Mouse (Mus musculus) hindbrain, embryonic 15.5 days (tissue): ENCODE results near the gene Birc2. TPM values are rescaled to one million over a fixed set of nuclear protein-coding genes. Genes with fewer than 3 reads are reported as not detected.

ENCODE experiments used
- ATAC-seq: fragments of 200-750 bp; cut with Nextera tagmentation; 2 replicates; pipeline ENCODE4 v1.8.0; 2017; ENCODE audit warnings: low read depth, moderate number of reproducible peaks, moderate TSS enrichment; ENCODE audit not compliant: low FRiP score
- H3K27ac ChIP-seq: fragments of 300-500 bp; sonication (generic); replicated peaks from 2 replicates; pipeline ENCODE4 v1.5.1; 2015; ENCODE audit warnings: mild to moderate bottlenecking, inconsistent platforms
- H3K27me3 ChIP-seq: fragments of 300-500 bp; sonication (generic); 2 replicates; pipeline ENCODE4 v1.6.1; 2015; ENCODE audit warnings: control low read depth, inconsistent platforms
- H3K36me3 ChIP-seq: fragments of 300-500 bp; sonication (generic); 2 replicates; pipeline ENCODE4 v1.6.1; 2015; ENCODE audit warnings: control low read depth, inconsistent platforms
- H3K4me1 ChIP-seq: fragments of 300-500 bp; sonication (generic); replicated peaks from 2 replicates; pipeline ENCODE4 v1.6.1; 2015; ENCODE audit warnings: control low read depth, inconsistent platforms
- H3K4me2 ChIP-seq: fragments of 300-500 bp; sonication (generic); 2 replicates; pipeline ENCODE4 v1.6.1; 2015; ENCODE audit warnings: moderate library complexity, mild to moderate bottlenecking, inconsistent platforms
- H3K4me3 ChIP-seq: fragments of 300-500 bp; sonication (generic); 2 replicates; pipeline ENCODE4 v1.5.1; 2015; ENCODE audit warnings: mild to moderate bottlenecking, inconsistent platforms
- H3K9ac ChIP-seq: fragments of 300-500 bp; sonication (generic); 2 replicates; pipeline ENCODE4 v1.6.1; 2015; ENCODE audit warnings: inconsistent platforms
- H3K9me3 ChIP-seq: fragments of 300-500 bp; sonication (generic); 2 replicates; pipeline ENCODE4 v1.6.1; 2016; ENCODE audit warnings: control low read depth, inconsistent platforms
- WGBS: fragments of 180-500 bp; shearing (Covaris S2); methylation state at CpG from one replicate; pipeline ENCODE4 v1.1.7; 2015; 5-methylcytosine and 5-hydroxymethylcytosine counted together
- polyA plus RNA-seq: library from polyadenylated mRNA; unstranded; fragments of >200 nt; fragmentation: Nextera tagmentation; extraction: Ambion mirVana; gene quantifications from 2 replicates; pipeline ENCODE4 v1.2.1, GENCODE M21; 2015

Gene Birc2
- polyA plus RNA-seq, 1 experiment from 2014 or later, result 44.8 TPM

DNA sequence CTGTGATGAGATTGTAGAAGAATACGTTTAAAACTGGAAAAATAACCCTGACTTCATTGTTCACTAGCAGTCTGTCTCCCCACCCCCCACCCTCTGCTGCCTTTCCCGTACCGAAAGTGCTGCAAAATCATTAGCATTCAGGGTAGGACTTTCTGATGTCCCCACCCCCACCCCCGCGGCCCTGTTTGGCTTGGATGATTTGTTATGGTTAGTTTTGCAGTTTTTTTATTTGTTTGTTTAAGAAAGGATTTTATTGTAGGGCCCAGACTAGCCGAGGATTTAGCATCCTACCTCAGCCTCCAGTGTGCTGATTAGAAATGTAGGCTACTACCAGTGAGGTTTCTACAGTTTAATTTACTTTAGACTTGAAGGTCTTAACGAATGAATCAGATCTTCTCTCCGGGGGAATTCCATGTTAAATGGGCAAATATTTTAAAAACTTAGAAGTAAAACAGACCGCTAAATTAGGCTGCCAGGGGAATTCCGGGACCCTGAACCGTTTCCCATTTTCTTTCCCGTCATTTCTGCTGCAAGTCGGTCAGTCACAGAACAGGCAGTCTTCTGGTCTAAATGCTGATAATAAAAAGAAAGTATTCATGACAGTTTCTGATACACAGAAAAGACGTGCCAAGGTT lies 1.1 kb upstream of the Birc2 start:
- Histone ChIP-seq H3K36me3 (peaks cover 8% of the 10 kb centered on the region), H3K4me3 (peak overlapping the region; percentile 60), H3K27me3 (no peaks in the 10 kb centered on the region), H3K9me3 (no peaks in the 10 kb centered on the region), H3K27ac (peak overlapping the region; percentile 98), H3K4me1 (peaks cover 31% of the 10 kb centered on the region), H3K9ac (peak overlapping the region; percentile 86), H3K4me2 (peak overlapping the region; percentile 79)
- peak; percentile 1; the same call in 1 of the 2 replicates for ATAC-seq
- 13% methylated on average over 14 of the region's 14 CpGs for WGBS

DNA sequence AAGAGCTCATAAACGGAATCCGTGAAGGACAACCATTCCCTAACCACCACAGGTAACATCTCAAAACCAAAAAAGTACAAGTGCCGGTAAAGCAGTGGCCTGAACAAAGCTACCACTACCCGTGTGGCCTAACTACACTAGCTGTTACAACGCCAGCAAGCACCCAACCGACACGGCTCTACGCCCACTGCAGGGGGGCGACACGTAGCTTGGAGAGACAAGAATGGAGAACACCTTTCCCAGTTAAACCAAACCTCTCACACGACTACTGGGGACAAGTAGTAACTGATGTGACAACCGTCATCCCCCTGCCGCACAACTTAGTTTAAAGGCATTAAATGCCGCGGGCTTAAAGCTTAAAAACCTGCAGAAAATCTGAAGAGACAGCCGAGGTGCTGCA lies 533 bp downstream of the Birc2 start:
- Histone ChIP-seq H3K4me1 (peaks cover 46% of the 10 kb centered on the region), H3K4me2 (peak overlapping the region; percentile 79), H3K9ac (peak overlapping the region; percentile 85), H3K36me3 (peaks cover 8% of the 10 kb centered on the region), H3K27ac (peak overlapping the region; percentile 98), H3K4me3 (peak overlapping the region; percentile 60), H3K27me3 (no peaks in the 10 kb centered on the region), H3K9me3 (no peaks in the 10 kb centered on the region)
- peak; percentile 23 for ATAC-seq
- under 1% methylated on average over 16 of the region's 16 CpGs for WGBS

DNA sequence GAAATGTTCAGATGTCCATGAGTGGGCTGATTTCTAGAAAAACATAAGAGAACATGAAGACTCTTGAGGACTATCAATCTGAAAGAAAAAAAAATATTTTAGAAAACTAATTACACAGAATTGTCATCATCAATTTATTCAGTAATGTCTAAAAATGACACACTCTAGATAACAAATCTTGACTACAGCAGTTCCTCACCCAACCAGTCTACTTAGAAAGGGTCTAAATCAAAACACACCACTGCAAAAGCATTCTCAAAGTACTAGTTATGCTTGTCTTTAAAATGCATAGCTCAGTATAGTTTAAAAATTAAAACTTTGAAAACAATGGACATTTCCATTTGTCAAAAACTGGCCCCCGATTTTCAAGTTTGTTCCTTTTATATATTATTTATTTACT lies 1.6 kb downstream of the Birc2 start:
- no peak for ATAC-seq
- H3K4me1 ChIP-seq, result peaks cover 52% of the 10 kb centered on the region
- no peak overlapping the region for H3K9ac ChIP-seq
- no peak overlapping the region for H3K27ac ChIP-seq
- no peaks in the 10 kb centered on the region for H3K9me3 ChIP-seq
- peak overlapping the region; percentile 79 for H3K4me2 ChIP-seq
- peaks cover 8% of the 10 kb centered on the region for H3K36me3 ChIP-seq
- 0 out of 2 replicates have a peak overlapping the region, but pooled peaks have one; percentile 60 for H3K4me3 ChIP-seq
- no peaks in the 10 kb centered on the region for H3K27me3 ChIP-seq
- WGBS, result 92% methylated on average over 1 of the region's 1 CpGs

DNA sequence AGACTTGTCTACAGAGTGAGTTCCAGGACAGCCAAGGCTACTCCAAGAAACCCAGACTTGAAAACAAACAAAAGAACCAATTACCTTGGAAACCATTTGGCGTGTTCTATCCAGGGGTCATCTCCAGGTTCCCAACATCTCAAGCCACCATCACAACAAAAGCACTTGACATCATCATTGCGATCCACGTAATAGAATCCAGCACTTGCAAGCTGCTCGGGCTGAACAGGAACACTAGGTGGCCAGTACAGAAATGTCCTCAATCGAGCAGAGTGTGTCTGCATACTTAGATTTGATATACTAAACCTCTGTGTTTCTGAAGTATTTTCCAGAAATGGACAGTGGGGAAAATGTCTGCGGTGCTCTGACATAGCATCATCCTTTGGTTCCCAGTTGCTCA lies 3.4 kb downstream of the Birc2 start:
- Histone ChIP-seq H3K4me3 (no peak overlapping the region), H3K27me3 (no peaks in the 10 kb centered on the region), H3K27ac (no peak overlapping the region), H3K4me1 (peaks cover 62% of the 10 kb centered on the region), H3K9me3 (no peaks in the 10 kb centered on the region), H3K36me3 (peaks cover 8% of the 10 kb centered on the region), H3K4me2 (peak overlapping the region; percentile 40), H3K9ac (no peak overlapping the region)
- WGBS, result 93% methylated on average over 6 of the region's 6 CpGs
- ATAC-seq, result no peak

DNA sequence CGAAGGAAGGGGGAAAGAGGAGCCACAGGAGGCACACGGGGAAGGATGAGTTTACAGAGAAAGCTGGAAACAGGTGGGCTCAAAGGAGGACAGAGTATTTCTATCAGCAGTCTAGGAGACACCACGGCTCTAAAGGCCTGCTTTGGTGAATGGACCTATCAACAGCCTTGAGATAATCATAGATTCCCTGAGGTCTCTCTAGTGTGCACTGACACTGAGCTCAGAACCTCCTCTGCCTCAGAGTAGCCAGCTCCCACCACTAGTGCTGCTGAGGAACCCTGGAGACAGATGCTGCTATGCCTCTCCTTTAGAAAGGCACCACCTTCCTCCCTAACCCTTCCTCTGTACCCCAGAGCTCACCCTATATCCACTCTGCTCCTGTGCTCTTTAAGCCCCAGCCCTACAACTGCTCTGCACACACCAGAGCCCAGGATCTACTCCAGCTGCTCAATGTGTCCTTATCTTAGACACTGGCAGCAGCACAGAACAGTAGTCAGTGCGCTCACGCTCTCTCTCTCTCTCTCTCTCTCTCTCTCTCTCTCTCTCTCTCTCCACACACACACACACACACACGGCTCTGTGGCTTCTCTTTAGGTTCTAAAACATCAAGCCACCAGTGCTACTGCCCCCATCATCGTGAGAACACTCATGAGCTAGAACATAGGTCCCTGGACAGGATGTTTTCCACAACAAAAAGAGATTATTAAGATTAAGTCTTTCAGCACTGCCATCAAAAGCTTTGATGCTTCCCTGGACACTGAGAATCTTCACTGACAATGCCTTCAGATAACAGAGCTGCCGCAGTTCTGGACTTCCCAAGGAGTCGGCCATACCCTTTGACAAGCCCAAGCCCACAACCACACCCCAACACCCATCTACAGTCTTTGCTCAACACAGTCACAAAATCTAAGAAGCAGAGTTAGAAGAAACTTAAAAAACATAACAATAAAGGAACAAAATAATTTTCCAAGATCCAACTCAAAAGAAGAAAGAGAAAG lies 7.0 kb downstream of the Birc2 start:
- 85% methylated on average over 9 of the region's 9 CpGs for WGBS
- H3K4me1 ChIP-seq, result peaks cover 48% of the 10 kb centered on the region

DNA sequence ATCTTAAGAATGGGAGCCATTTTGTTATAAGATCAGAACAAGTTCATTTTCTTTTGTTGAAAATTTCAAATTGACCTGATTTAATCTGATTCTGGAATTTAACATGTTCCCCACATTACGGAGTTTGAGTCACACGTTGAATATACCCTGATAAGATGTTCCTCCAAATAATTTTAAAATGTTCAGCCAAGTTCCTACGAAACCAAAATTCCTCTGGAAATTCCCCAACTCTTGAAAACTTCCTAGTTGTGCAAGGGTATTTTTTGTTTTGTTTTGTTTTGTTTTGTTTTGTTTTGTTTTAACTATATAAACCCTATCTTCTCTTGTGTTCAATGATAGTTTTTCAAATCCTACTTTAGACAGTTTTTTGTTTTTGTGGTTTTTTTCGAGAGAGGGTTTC lies 8.2 kb downstream of the Birc2 start:
- Histone ChIP-seq H3K4me2 (no peak overlapping the region), H3K36me3 (peaks cover 11% of the 10 kb centered on the region), H3K4me1 (peaks cover 38% of the 10 kb centered on the region), H3K27me3 (no peaks in the 10 kb centered on the region), H3K9ac (no peak overlapping the region), H3K27ac (no peak overlapping the region), H3K9me3 (no peaks in the 10 kb centered on the region), H3K4me3 (no peak overlapping the region)
- WGBS, result 97% methylated on average over 4 of the region's 4 CpGs
- ATAC-seq, result no peak

More for the DNA sequence above, 7.0 kb downstream of the Birc2 start:
- H3K27me3 ChIP-seq, result no peaks in the 10 kb centered on the region
- H3K27ac ChIP-seq, result no peak overlapping the region
- no peak overlapping the region for H3K4me3 ChIP-seq
- no peak overlapping the region for H3K9ac ChIP-seq
- H3K9me3 ChIP-seq, result no peaks in the 10 kb centered on the region
- peaks cover 16% of the 10 kb centered on the region for H3K36me3 ChIP-seq
- ATAC-seq, result 0 out of 2 replicates have a peak, but pooled peaks have one; percentile 45
- peak overlapping the region; percentile 38; the same call in 1 of the 2 replicates for H3K4me2 ChIP-seq

DNA sequence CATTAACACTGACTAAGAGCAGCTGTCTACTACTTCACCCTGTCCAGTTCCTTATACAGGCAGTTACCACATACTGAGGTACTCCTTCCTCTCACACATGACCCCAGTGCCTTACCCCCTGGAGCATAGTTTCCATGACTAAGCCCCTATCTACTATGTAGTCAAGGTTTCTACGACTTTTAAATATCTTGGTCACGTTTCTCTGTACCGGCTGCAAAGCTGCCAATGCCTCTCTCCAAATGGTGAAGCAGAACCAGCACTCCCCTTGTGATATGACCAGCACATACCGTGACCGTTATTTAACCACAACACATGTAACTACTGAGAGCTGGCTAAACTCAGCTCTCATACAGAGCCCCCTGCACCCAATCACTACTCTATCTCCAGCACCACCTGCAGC lies 11.9 kb downstream of the Birc2 start:
- Histone ChIP-seq H3K36me3 (peaks cover 23% of the 10 kb centered on the region), H3K27me3 (no peaks in the 10 kb centered on the region), H3K9ac (no peak overlapping the region), H3K4me2 (no peak overlapping the region), H3K4me3 (no peak overlapping the region), H3K4me1 (peaks cover 6% of the 10 kb centered on the region), H3K9me3 (no peaks in the 10 kb centered on the region), H3K27ac (no peak overlapping the region)
- ATAC-seq, result no peak
- WGBS, result 92% methylated on average over 5 of the region's 5 CpGs

DNA sequence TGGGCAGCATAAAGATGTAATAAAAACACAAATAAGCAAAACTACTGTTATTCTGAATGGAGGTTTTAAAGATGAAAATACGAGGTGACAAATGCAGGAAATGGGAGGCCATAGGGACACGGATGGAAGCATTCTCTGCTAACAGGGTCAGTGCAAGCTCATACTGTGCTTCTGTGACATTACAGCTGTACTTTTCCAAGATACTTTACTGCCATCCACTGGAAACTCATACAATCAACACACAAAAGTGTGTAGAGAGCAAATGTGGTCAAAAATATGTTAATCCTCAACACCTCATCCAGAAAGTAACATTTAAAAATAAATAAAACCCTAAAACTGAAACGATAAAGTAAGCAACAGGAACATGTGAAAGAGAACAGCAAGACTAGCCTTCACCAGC lies 14.1 kb downstream of the Birc2 start:
- Histone ChIP-seq H3K9me3 (no peaks in the 10 kb centered on the region), H3K27me3 (no peaks in the 10 kb centered on the region), H3K36me3 (peaks cover 40% of the 10 kb centered on the region), H3K4me2 (no peak overlapping the region), H3K27ac (no peak overlapping the region), H3K4me1 (no peaks in the 10 kb centered on the region), H3K9ac (no peak overlapping the region), H3K4me3 (no peak overlapping the region)
- no peak for ATAC-seq
- WGBS, result 85% methylated on average over 3 of the region's 3 CpGs

DNA sequence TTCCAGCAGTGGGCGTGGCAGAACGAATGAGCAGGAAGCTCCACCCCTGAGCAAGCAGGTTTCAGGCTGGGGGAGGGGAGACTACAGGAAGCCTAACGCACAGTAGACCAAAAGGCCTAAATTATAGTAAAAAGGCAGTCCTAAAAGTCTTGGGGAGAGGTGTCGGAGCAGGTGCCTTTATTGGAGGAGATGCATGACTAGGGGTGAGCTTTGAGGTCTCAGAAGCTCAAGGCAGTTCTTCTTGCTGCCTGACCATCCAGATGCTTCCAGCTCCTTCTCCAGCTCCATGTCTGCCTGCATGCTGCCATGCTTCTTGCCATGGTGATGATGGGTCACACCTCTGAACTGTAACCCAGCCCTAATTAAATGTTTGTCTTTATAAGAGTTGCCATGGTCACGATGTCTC lies 31.8 kb downstream of the Birc2 start:
- ATAC-seq, result no peak
- no peaks in the 10 kb centered on the region for H3K27me3 ChIP-seq
- WGBS, result 65% methylated on average over 5 of the region's 5 CpGs

DNA sequence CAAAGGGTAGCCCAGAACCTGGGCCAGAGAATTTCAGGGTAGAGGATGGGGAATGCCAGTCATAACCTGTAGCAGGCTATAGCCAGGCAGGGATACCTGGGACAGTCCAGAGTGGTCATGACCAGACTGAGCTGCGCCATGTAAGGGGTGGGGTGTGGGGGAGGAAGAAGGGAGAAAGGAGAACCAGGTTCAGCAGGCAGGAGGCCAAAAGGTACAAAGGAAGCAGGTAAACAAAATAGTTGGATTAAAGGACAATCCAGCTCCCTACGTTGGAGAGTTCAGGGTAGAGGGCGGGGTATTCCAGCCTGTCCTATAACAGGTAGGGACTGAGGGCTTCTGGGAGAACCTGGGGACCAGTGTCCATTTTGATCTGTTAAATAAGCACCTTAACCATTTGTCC lies 38.3 kb downstream of the Birc2 start:
- no peaks in the 10 kb centered on the region for H3K36me3 ChIP-seq
- no peaks in the 10 kb centered on the region for H3K4me1 ChIP-seq
- no peaks in the 10 kb centered on the region for H3K27me3 ChIP-seq
- H3K27ac ChIP-seq, result no peak overlapping the region
- 96% methylated on average over 3 of the region's 3 CpGs for WGBS
- H3K4me3 ChIP-seq, result no peak overlapping the region
- H3K4me2 ChIP-seq, result no peak overlapping the region
- no peaks in the 10 kb centered on the region for H3K9me3 ChIP-seq
- H3K9ac ChIP-seq, result no peak overlapping the region
- no peak for ATAC-seq

More for the DNA sequence above, 31.8 kb downstream of the Birc2 start:
- Histone ChIP-seq H3K4me2 (no peak overlapping the region), H3K4me1 (no peaks in the 10 kb centered on the region), H3K27ac (no peak overlapping the region), H3K4me3 (no peak overlapping the region), H3K9me3 (no peaks in the 10 kb centered on the region; the same call in 1 of the 2 replicates), H3K36me3 (no peaks in the 10 kb centered on the region), H3K9ac (no peak overlapping the region)

DNA sequence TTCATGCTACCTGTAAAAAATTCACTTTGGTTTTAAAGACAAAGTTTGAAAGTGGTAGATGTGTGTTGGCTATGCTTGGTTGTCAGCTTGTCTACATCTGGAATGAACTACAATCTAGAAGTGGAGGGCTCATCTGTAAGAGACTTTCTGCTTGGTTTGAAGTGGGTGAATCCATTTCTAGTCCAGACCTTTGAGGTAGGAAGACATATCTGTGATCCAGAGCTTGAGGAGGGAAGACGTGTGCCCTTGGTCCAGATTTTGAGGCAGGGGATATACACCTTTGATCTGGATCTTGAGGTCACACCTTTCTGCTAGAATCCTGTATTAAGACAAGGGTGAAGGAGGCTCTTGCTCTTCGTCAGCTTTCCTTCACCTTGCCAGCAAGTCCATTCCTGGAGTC lies 39.3 kb downstream of the Birc2 start:
- WGBS, result 90% methylated on average over 2 of the region's 2 CpGs
- Histone ChIP-seq H3K36me3 (no peaks in the 10 kb centered on the region), H3K4me1 (no peaks in the 10 kb centered on the region), H3K4me3 (no peak overlapping the region), H3K9me3 (no peaks in the 10 kb centered on the region), H3K9ac (no peak overlapping the region), H3K27ac (no peak overlapping the region), H3K27me3 (no peaks in the 10 kb centered on the region), H3K4me2 (no peak overlapping the region)
- ATAC-seq, result no peak
